Mouse (Mus musculus) ES-E14 (cell line): ENCODE measurements around the gene Npw. TPM values are rescaled to one million over a fixed set of nuclear protein-coding genes. Genes with fewer than 3 reads are reported as not detected.

Experiments
- DNase-seq: peaks from one replicate; pipeline ENCODE4 v3.0.0-alpha.2; 2013; ENCODE audit warnings: low read depth, low spot score
- H3K27ac ChIP-seq: 2 replicates; pipeline ENCODE4 v1.5.1; 2012; ENCODE audit warnings: low read depth, mild to moderate bottlenecking, low read length, moderate library complexity, mixed read lengths; ENCODE audit not compliant: poor library complexity, insufficient read depth, severe bottlenecking
- H3K36me3 ChIP-seq: 2 replicates; pipeline ENCODE4 v1.6.1; 2012; ENCODE audit warnings: mild to moderate bottlenecking, low read length, moderate library complexity, mixed read lengths; ENCODE audit not compliant: control insufficient read depth, poor library complexity, insufficient read depth, severe bottlenecking
- H3K4me1 ChIP-seq, 2 experiments: fragments of 150-350 bp in 1 of 2; sonication (generic) in 1 of 2; 2 replicates each; pipeline ENCODE4 v1.6.1; 2012; ENCODE audit warnings: low read length in 2 of 2, mild to moderate bottlenecking in 1 of 2, mixed read lengths in 1 of 2; ENCODE audit not compliant: control insufficient read depth in 2 of 2, insufficient read depth in 2 of 2, poor library complexity in 1 of 2
- H3K4me3 ChIP-seq, 2 experiments: fragments of 150-350 bp in 1 of 2; sonication (generic) in 1 of 2; 2 replicates each; pipeline ENCODE4 v1.5.1; 2012; ENCODE audit warnings: low read length in 2 of 2, low read depth in 1 of 2, mild to moderate bottlenecking in 1 of 2, mixed read lengths in 1 of 2; ENCODE audit not compliant: insufficient read depth in 1 of 2, poor library complexity in 1 of 2, severe bottlenecking in 1 of 2
- H3K9ac ChIP-seq: 2 replicates; pipeline ENCODE4 v1.6.1; 2012; ENCODE audit warnings: low read depth, mild to moderate bottlenecking, low read length, mixed read lengths; ENCODE audit not compliant: poor library complexity, insufficient read depth, severe bottlenecking
- H3K9me3 ChIP-seq: fragments of 150-350 bp; sonication (generic); 2 replicates; pipeline ENCODE4 v1.6.1; 2012; ENCODE audit warnings: low read depth, mild to moderate bottlenecking, low read length; ENCODE audit not compliant: control insufficient read depth, insufficient read depth
- CHD2 ChIP-seq: IDR thresholded peaks from 2 replicates; pipeline ENCODE4 v1.6.1; 2014; ENCODE audit warnings: mild to moderate bottlenecking, low read depth, low read length, inconsistent platforms
- HCFC1 ChIP-seq: IDR thresholded peaks from 2 replicates; pipeline ENCODE4 v1.6.1; 2012; ENCODE audit warnings: low read length, inconsistent platforms, borderline replicate concordance; ENCODE audit not compliant: insufficient read depth
- MAFK ChIP-seq: IDR thresholded peaks from 2 replicates; pipeline ENCODE4 v1.6.1; 2014; ENCODE audit warnings: mild to moderate bottlenecking, low read depth, low read length, inconsistent platforms; ENCODE audit not compliant: insufficient read depth
- ZC3H11A ChIP-seq: IDR thresholded peaks from 2 replicates; pipeline ENCODE4 v1.6.1; 2012; ENCODE audit warnings: low read depth, mild to moderate bottlenecking, inconsistent platforms, low read length, borderline replicate concordance
- ZNF384 ChIP-seq: IDR thresholded peaks from 2 replicates; pipeline ENCODE4 v1.6.1; 2012; ENCODE audit warnings: low read depth, low read length, inconsistent platforms
- in situ Hi-C, 2 experiments: fragments of 600-800 bp; cut with MboI; formaldehyde crosslinking; loops; one replicate each; pipeline ENCODE4 v1.15.1; 2025; ENCODE audit warnings: low sequenced_read_pairs in 2 of 2, inconsistent platforms in 1 of 2; ENCODE audit not compliant: unreplicated experiment in 2 of 2
- total RNA-seq: library from RNA; depleted of rRNA; stranded (reverse); fragments of 300-350 nt; gene quantifications from 2 replicates; pipeline ENCODE4 v1.2.3, GENCODE M21; 2012

Npw gene
- total RNA-seq, 1 experiment: 3.0 TPM

- Histone ChIP-seq H3K4me1 (peaks cover 0 to 1% of the 10 kb centered on the region in 2 experiments; a peak in 1 of 4 replicates), H3K36me3 (peaks cover 28% of the 10 kb centered on the region), H3K9ac (no peak overlapping the region), H3K27ac (no peak overlapping the region), H3K9me3 (no peaks in the 10 kb centered on the region), H3K4me3 (no peak overlapping the region)
- TF ChIP-seq CHD2 (no peak), MAFK (no peak), HCFC1 (no peak), ZNF384 (no peak), ZC3H11A (no peak)
- DNase-seq: peak; percentile 69
- in situ Hi-C loops: no loop called here
Measured at GRCm38 (mm10) chr17:24628646-24629045, 29.6 kb downstream of the Npw start.

GRCm38 (mm10) chr17:24625472-24625871 is 32.8 kb downstream of the Npw start:
- DNase-seq: no peak
- H3K4me1 ChIP-seq: no peaks in the 10 kb centered on the region
- TF ChIP-seq CHD2 (no peak), ZC3H11A (no peak), MAFK (no peak), ZNF384 (no peak), HCFC1 (no peak)
- no peak overlapping the region for H3K4me3 ChIP-seq
- H3K36me3 ChIP-seq: peaks cover 44% of the 10 kb centered on the region
- H3K27ac ChIP-seq: no peak overlapping the region
- no peak overlapping the region for H3K9ac ChIP-seq
- H3K9me3 ChIP-seq: no peaks in the 10 kb centered on the region
- in situ Hi-C loops: no loop called here

- DNase-seq: no peak
- Histone ChIP-seq H3K9me3 (no peaks in the 10 kb centered on the region), H3K4me1 (peaks cover 4 to 9% of the 10 kb centered on the region in 2 experiments; a peak in 1 of 4 replicates), H3K36me3 (peaks cover 62% of the 10 kb centered on the region), H3K4me3 (no peak overlapping the region), H3K9ac (peak overlapping the region; percentile 41; the same call in 1 of the 2 replicates), H3K27ac (peak overlapping the region; percentile 38; the same call in 1 of the 2 replicates)
- TF ChIP-seq MAFK (peak; percentile 78), ZNF384 (no peak), HCFC1 (no peak), ZC3H11A (no peak), CHD2 (no peak)
- in situ Hi-C loops: no loop called here
Measured at GRCm38 (mm10) chr17:24617561-24618194, 40.6 kb downstream of the Npw start.

- no peak overlapping the region for H3K27ac ChIP-seq
- no peak for DNase-seq
- TF ChIP-seq MAFK (no peak), CHD2 (no peak), ZC3H11A (no peak), ZNF384 (no peak), HCFC1 (no peak)
- H3K4me3 ChIP-seq: no peak overlapping the region
- peaks cover 0 to 3% of the 10 kb centered on the region in 2 experiments; a peak in 1 of 4 replicates for H3K4me1 ChIP-seq
- peaks cover 58% of the 10 kb centered on the region for H3K36me3 ChIP-seq
- no peaks in the 10 kb centered on the region for H3K9me3 ChIP-seq
- in situ Hi-C loops: no loop called here
- no peak overlapping the region for H3K9ac ChIP-seq
Measured at GRCm38 (mm10) chr17:24610711-24611110, 47.5 kb downstream of the Npw start.
